Mouse (Mus musculus) testis, adult 2 months (tissue): ENCODE data around the gene Gm13694. TPM values are rescaled to one million over a fixed set of nuclear protein-coding genes. Genes with fewer than 3 reads are reported as not detected.
"Not testable (repeated sequence)": the region's sequence is repeated elsewhere in the genome, so short reads cannot be mapped to it uniquely, and the experiment has no call there.

Source experiments
- H3K27ac ChIP-seq: fragments of 200-500 bp; 2 replicates; pipeline ENCODE4 v1.5.1; 2012; ENCODE audit warnings: low read depth, low read length; ENCODE audit not compliant: control insufficient read depth, insufficient read depth
- H3K27me3 ChIP-seq: fragments of 200-500 bp; 2 replicates; pipeline ENCODE4 v1.6.1; 2012; ENCODE audit warnings: mild to moderate bottlenecking, low read length, moderate library complexity; ENCODE audit not compliant: control insufficient read depth, insufficient read depth
- H3K36me3 ChIP-seq: fragments of 200-500 bp; 2 replicates; pipeline ENCODE4 v1.6.1; 2012; ENCODE audit warnings: mild to moderate bottlenecking, low read length; ENCODE audit not compliant: control insufficient read depth, insufficient read depth
- H3K4me1 ChIP-seq: fragments of 200-500 bp; 2 replicates; pipeline ENCODE4 v1.6.1; 2012; ENCODE audit warnings: low read length; ENCODE audit not compliant: control insufficient read depth, insufficient read depth
- H3K4me3 ChIP-seq: fragments of 200-500 bp; 2 replicates; pipeline ENCODE4 v1.5.1; 2012; ENCODE audit warnings: low read depth, mild to moderate bottlenecking, low read length, moderate library complexity, mixed read lengths; ENCODE audit not compliant: control insufficient read depth
- CTCF ChIP-seq: fragments of 200-500 bp; IDR thresholded peaks from 2 replicates; pipeline ENCODE4 v1.5.1; 2012; ENCODE audit warnings: low read depth, mild to moderate bottlenecking, inconsistent platforms, low read length, moderate library complexity; ENCODE audit not compliant: control insufficient read depth, insufficient read depth, insufficient replicate concordance
- POLR2A ChIP-seq: fragments of 200-500 bp; IDR thresholded peaks from 2 replicates; pipeline ENCODE4 v1.6.1; 2012; ENCODE audit warnings: low read depth, mild to moderate bottlenecking, inconsistent platforms, low read length, moderate library complexity; ENCODE audit not compliant: control insufficient read depth
- polyA plus RNA-seq: library from polyadenylated mRNA; depleted of rRNA; stranded (reverse); fragments of >200 nt; gene quantifications from 2 replicates; pipeline ENCODE4 v1.2.3, GENCODE M21; 2012; rRNA removed

The Gm13694 gene
- 0.06 and 0.07 TPM in 2 replicates for polyA plus RNA-seq

DNA sequence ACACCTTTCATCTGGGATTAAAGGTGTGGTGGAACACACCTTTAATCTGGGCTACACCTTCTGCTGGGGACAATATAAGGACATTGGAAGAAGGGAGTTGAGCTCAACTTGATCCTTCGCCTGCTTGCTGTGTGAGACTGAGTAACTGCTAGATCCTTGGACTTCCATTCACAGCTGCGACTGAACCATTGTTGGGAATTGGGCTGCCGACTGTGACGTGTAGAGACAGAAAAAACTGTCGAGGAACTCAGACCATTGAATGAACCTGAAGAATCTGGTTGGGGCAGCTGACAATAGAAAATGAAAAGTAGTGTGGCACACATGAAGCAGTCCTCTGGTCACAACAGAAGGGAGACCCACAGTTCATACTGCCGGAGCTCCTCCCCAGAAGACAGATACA, at the start of gene Gm13694:
Gm13694 (plus strand) TSS at position 301 of the 400 bp plus-strand sequence.
- not testable (repeated sequence) for H3K27me3 ChIP-seq, H3K4me1 ChIP-seq, H3K4me3 ChIP-seq, H3K27ac ChIP-seq, H3K36me3 ChIP-seq

DNA sequence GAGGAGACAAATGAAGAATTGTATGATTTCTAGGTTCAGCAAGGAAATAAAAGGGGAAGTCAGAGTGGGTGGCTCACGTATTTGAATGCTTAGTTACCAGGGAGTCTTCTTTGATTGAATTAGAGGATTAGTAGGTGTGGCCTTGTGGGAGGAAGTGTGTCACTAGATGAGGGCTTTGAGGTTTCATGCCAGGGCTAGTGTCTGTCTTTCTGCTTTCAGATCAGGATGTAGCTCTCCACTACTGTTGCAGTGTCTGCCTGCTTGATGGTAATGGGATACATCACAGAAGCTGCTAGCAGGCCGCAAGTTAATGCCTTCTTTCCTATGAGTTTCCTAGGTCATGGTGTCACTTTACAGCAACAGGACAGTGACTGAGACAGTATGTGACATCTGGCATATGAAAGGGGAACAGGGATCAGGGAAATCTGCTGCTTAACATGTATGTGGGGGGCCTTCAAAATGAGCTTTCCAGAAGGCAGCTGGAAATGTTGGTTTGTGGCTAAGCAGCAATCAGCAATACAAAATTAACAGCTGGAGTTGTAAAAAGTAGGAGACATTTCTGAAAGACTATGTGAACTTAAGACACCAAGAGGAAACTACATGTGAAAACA, 49.1 kb upstream of the Gm13694 start:
- no peaks in the 10 kb centered on the region for H3K36me3 ChIP-seq
- H3K27ac ChIP-seq: no peak overlapping the region
- H3K27me3 ChIP-seq: no peaks in the 10 kb centered on the region
- TF ChIP-seq POLR2A (no peak), CTCF (no peak)
- H3K4me3 ChIP-seq: no peak overlapping the region
- no peaks in the 10 kb centered on the region for H3K4me1 ChIP-seq

DNA sequence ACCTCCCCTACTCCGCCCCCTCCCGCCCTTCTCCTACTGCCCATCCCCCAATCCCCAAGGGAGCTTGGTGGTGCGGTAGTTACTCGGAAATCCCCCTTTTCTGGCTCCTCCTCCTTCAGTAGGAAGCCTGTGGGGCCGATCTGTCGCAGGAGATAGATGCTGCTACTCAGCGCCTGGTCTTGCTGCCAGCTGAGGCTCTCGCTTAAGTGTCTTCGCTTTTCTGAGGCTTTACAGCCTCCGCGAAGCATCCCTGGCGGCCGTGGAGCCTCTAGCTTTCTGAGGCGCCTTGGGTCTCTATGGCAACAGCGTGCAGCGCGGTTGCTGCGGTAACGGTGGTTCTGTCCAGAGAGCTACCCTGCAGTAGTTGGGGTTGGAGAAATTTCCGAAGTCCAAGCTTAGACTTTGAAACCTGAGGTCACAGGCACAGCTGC, 37.8 kb upstream of the Gm13694 start, which contains the start of gene Zswim2:
Zswim2 (minus strand) TSS at position 298 of the 431 bp plus-strand sequence.
- Histone ChIP-seq H3K36me3 (no peaks in the 10 kb centered on the region), H3K27ac (peak within 1 kb of the TSS; percentile 73), H3K27me3 (no peaks in the 10 kb centered on the region), H3K4me3 (peak within 1 kb of the TSS; percentile 87), H3K4me1 (peaks cover 4% of the 10 kb centered on the region)
- peak; percentile 60; the same call in 1 of the 2 replicates for TF ChIP-seq POLR2A
- TF ChIP-seq CTCF: no peak

DNA sequence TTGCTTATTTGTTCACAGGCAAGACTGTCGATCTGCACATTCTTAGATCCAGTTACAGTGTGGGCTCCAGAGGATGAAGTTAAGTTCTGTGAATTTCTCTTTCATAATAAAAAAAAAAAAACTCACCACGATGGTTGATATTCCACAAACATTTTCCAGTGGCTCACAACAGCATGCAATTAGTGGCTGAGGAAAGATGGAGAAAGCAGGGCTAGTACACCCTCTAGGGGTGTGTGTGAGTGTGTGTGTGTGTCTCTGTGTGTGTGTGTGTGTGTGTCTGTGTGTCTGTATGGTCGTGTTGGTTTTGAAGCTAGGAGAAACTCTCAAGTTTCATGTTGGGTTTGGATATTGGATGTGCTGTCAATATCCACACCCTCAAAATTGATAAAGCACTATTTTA, 37.4 kb upstream of the Gm13694 start:
- no peaks in the 10 kb centered on the region for H3K27me3 ChIP-seq
- H3K36me3 ChIP-seq: no peaks in the 10 kb centered on the region
- TF ChIP-seq POLR2A: no peak
- no peak for TF ChIP-seq CTCF
- H3K27ac ChIP-seq: no peak overlapping the region
- peaks cover 4% of the 10 kb centered on the region for H3K4me1 ChIP-seq
- peak overlapping the region; percentile 87 for H3K4me3 ChIP-seq

DNA sequence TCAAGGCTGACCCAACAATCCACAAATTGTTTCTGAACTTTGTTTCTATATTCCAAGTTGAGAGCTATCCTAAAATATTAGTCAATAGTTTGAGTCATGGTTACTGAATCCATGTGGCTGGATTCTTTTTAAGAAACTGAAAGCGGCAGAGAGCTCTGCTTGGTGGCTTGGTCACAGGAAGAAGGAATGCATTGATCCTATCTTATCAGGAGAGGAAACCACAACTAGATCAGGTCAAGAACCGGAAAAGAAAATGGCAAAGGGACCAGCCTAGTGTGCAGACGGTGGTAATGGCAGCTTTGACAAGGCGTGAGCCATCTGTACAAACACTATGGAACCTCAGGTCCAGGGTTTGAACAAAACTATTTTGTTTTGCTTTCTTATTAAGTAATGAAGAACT, 36.9 kb upstream of the Gm13694 start:
- Histone ChIP-seq H3K4me1 (peaks cover 4% of the 10 kb centered on the region), H3K36me3 (no peaks in the 10 kb centered on the region), H3K27ac (no peak overlapping the region), H3K4me3 (peak overlapping the region; percentile 55), H3K27me3 (no peaks in the 10 kb centered on the region)
- TF ChIP-seq POLR2A (no peak), CTCF (no peak)

DNA sequence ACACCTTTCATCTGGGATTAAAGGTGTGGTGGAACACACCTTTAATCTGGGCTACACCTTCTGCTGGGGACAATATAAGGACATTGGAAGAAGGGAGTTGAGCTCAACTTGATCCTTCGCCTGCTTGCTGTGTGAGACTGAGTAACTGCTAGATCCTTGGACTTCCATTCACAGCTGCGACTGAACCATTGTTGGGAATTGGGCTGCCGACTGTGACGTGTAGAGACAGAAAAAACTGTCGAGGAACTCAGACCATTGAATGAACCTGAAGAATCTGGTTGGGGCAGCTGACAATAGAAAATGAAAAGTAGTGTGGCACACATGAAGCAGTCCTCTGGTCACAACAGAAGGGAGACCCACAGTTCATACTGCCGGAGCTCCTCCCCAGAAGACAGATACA, 23.3 kb upstream of the Gm13694 start, which contains the start of gene Gm13698:
Gm13698 (plus strand) TSS at position 301 of the 400 bp plus-strand sequence.
- H3K27me3 ChIP-seq, H3K4me1 ChIP-seq, H3K27ac ChIP-seq, H3K4me3 ChIP-seq, H3K36me3 ChIP-seq: not testable (repeated sequence)

DNA sequence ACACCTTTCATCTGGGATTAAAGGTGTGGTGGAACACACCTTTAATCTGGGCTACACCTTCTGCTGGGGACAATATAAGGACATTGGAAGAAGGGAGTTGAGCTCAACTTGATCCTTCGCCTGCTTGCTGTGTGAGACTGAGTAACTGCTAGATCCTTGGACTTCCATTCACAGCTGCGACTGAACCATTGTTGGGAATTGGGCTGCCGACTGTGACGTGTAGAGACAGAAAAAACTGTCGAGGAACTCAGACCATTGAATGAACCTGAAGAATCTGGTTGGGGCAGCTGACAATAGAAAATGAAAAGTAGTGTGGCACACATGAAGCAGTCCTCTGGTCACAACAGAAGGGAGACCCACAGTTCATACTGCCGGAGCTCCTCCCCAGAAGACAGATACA, 17.5 kb upstream of the Gm13694 start, which contains the start of gene Gm13693:
Gm13693 (plus strand) TSS at position 301 of the 400 bp plus-strand sequence.
- H3K36me3 ChIP-seq, H3K27me3 ChIP-seq: not testable (repeated sequence)

DNA sequence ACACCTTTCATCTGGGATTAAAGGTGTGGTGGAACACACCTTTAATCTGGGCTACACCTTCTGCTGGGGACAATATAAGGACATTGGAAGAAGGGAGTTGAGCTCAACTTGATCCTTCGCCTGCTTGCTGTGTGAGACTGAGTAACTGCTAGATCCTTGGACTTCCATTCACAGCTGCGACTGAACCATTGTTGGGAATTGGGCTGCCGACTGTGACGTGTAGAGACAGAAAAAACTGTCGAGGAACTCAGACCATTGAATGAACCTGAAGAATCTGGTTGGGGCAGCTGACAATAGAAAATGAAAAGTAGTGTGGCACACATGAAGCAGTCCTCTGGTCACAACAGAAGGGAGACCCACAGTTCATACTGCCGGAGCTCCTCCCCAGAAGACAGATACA, 11.7 kb upstream of the Gm13694 start, which contains the start of gene Gm13695:
Gm13695 (plus strand) TSS at position 301 of the 400 bp plus-strand sequence.
- not testable (repeated sequence) for H3K4me3 ChIP-seq, H3K36me3 ChIP-seq, H3K27me3 ChIP-seq, H3K27ac ChIP-seq, H3K4me1 ChIP-seq

More for the DNA sequence above, 17.5 kb upstream of the Gm13694 start, which contains the start of gene Gm13693:
- not testable (repeated sequence) for H3K27ac ChIP-seq, H3K4me1 ChIP-seq, H3K4me3 ChIP-seq

DNA sequence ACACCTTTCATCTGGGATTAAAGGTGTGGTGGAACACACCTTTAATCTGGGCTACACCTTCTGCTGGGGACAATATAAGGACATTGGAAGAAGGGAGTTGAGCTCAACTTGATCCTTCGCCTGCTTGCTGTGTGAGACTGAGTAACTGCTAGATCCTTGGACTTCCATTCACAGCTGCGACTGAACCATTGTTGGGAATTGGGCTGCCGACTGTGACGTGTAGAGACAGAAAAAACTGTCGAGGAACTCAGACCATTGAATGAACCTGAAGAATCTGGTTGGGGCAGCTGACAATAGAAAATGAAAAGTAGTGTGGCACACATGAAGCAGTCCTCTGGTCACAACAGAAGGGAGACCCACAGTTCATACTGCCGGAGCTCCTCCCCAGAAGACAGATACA, 5.9 kb upstream of the Gm13694 start, which contains the start of gene Gm13696:
Gm13696 (plus strand) TSS at position 301 of the 400 bp plus-strand sequence.
- H3K4me1 ChIP-seq, H3K36me3 ChIP-seq, H3K27me3 ChIP-seq, H3K4me3 ChIP-seq, H3K27ac ChIP-seq: not testable (repeated sequence)

DNA sequence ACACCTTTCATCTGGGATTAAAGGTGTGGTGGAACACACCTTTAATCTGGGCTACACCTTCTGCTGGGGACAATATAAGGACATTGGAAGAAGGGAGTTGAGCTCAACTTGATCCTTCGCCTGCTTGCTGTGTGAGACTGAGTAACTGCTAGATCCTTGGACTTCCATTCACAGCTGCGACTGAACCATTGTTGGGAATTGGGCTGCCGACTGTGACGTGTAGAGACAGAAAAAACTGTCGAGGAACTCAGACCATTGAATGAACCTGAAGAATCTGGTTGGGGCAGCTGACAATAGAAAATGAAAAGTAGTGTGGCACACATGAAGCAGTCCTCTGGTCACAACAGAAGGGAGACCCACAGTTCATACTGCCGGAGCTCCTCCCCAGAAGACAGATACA, 5.7 kb downstream of the Gm13694 start, which contains the start of gene Gm13697:
Gm13697 (plus strand) TSS at position 301 of the 400 bp plus-strand sequence.
- not testable (repeated sequence) for H3K4me1 ChIP-seq, H3K27me3 ChIP-seq, H3K27ac ChIP-seq, H3K36me3 ChIP-seq, H3K4me3 ChIP-seq

DNA sequence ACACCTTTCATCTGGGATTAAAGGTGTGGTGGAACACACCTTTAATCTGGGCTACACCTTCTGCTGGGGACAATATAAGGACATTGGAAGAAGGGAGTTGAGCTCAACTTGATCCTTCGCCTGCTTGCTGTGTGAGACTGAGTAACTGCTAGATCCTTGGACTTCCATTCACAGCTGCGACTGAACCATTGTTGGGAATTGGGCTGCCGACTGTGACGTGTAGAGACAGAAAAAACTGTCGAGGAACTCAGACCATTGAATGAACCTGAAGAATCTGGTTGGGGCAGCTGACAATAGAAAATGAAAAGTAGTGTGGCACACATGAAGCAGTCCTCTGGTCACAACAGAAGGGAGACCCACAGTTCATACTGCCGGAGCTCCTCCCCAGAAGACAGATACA, 11.5 kb downstream of the Gm13694 start, which contains the start of gene Gm13691:
Gm13691 (plus strand) TSS at position 301 of the 400 bp plus-strand sequence.
- not testable (repeated sequence) for H3K4me3 ChIP-seq, H3K36me3 ChIP-seq, H3K27ac ChIP-seq, H3K27me3 ChIP-seq, H3K4me1 ChIP-seq
